Mouse (Mus musculus): ENCODE measurements around the gene Vars. TPM values are rescaled to one million over a fixed set of nuclear protein-coding genes. Genes with fewer than 3 reads are reported as not detected.

The Vars gene
- total and polyA plus RNA-seq, 3 experiments = 90.3 to 280 (median 277) TPM

DNA sequence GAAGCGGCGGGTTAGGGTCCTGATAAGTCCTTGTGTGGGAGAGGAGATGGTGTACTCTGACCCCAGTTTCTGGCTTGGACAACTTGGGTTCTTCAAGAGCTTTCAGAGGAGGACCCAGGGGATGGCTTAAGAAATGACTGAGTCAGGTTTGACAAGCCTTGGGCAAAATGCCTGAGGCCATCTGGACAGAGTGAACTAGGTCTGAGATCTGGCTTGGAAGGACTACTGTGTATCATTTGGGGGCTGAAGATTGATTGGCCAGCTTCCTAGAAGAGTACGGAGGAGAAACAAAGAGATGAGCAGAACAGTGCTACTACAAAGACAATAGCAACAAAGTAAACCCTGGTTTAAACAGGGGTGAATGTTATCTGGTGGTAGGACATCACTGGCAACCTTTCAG lies 62.7 kb downstream of the Vars start:
- dilution Hi-C loops (cut with MboI; ENCODE audit: extremely low pct_ligation_motif_present, extremely low pct_unique_long_range_greater_than_20kb, low sequenced_read_pairs) (no loop called here), in situ Hi-C loops (cut with MboI; ENCODE audit: low pct_ligation_motif_present, low pct_unique_long_range_greater_than_20kb, low sequenced_read_pairs) (no loop called here)
- Histone ChIP-seq H3K4me2 (ENCODE audit: insufficient read depth, low read depth, poor library complexity, severe bottlenecking) (no peak overlapping the region), H3K9me3 (replicated peaks; ENCODE audit: low read length) (no peaks in the 10 kb centered on the region), H3K27me3 (replicated peaks) (no peaks in the 10 kb centered on the region), H3K4me3 (replicated peaks in 1 of 3; ENCODE audit: low read depth in 2 of 3, low read length in 2 of 3, poor library complexity in 1 of 3) (no peak overlapping the region), H3K9ac (ENCODE audit: insufficient read depth, low read depth) (no peak overlapping the region), H3K4me1 (ENCODE audit: control insufficient read depth in 1 of 2, insufficient read depth in 2 of 2) (peaks cover under 1 to 2% of the 10 kb centered on the region in 2 experiments; a peak in 2 of 4 replicates), H3K27ac (ENCODE audit: insufficient read depth, low read depth) (no peak overlapping the region), H3K79me2 (replicated peaks; ENCODE audit: control insufficient read depth, extremely low read depth, insufficient read depth, poor library complexity, severe bottlenecking) (no peaks in the 10 kb centered on the region), H3K36me3 (replicated peaks in 1 of 2; ENCODE audit: control insufficient read depth in 1 of 2, insufficient read depth in 1 of 2, low read length in 1 of 2) (peaks cover 25 to 58% of the 10 kb centered on the region in 2 experiments)
- TF ChIP-seq IRF4 (IDR thresholded peaks at IDR 0.05; ENCODE audit: low read depth, low read length) (no peak), EP300 (IDR thresholded peaks at IDR 0.05; ENCODE audit: low read length) (no peak), USF1 (IDR thresholded peaks at IDR 0.05; ENCODE audit: low read depth, low read length) (no peak), CHD2 (IDR thresholded peaks at IDR 0.05; ENCODE audit: low read length) (no peak), ETS1 (conservative IDR thresholded peaks at IDR 0.05; ENCODE audit: low read depth, low read length) (no peak), BHLHE40 (IDR thresholded peaks at IDR 0.05; ENCODE audit: low read depth, low read length) (no peak), MAFK (IDR thresholded peaks at IDR 0.05; ENCODE audit: insufficient replicate concordance, low read length) (no peak), RCOR1 (conservative IDR thresholded peaks at IDR 0.05; ENCODE audit: low read depth, low read length) (no peak), PAX5 (IDR thresholded peaks at IDR 0.05; ENCODE audit: low read length) (no peak), MAX (IDR thresholded peaks at IDR 0.05; ENCODE audit: low read length) (no peak), ELF1 (IDR thresholded peaks at IDR 0.05; ENCODE audit: low read depth, low read length) (no peak), CHD1 (IDR thresholded peaks at IDR 0.05; ENCODE audit: low read depth, low read length) (no peak), ZNF384 (IDR thresholded peaks at IDR 0.05; ENCODE audit: low read depth, low read length) (no peak), ZKSCAN1 (IDR thresholded peaks at IDR 0.05; ENCODE audit: borderline replicate concordance, low read depth, low read length) (no peak)
- no peak for DNase-seq (ENCODE audit: extremely low read depth)

DNA sequence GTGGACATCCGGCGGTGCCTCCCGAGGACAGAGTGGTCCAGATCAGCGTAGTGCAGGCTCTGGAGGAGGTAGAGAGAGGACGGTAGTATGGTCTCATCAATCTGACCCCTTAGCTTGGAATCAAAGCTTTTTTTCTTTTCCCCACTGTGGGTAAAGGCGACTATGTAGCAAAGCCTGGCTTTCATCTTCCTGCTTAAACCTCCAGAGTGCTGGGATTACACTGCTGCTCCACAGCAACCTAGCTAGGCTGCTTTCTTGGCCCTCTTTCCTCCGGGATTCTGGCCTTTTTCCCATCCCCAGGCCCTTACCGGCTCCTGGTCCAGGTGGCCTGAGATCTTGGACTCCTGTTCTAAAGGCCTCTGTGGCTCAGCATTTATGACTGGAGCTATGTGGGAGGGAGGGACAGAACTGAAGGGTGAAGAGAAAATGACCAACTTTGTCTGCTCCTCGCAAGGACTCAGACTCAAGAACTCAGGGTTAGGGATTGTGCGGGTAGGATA lies 63.6 kb downstream of the Vars start:
- 0 out of 4 replicates have a peak, but pooled peaks cover 0 to 2% of the 10 kb centered on the region in 2 experiments for H3K4me1 ChIP-seq (ENCODE audit: control insufficient read depth in 1 of 2, insufficient read depth in 2 of 2)
- in situ Hi-C loops (cut with MboI; ENCODE audit: low pct_ligation_motif_present, low pct_unique_long_range_greater_than_20kb, low sequenced_read_pairs) = no loop called here

More for the DNA sequence above, 63.6 kb downstream of the Vars start:
- Histone ChIP-seq H3K9ac (ENCODE audit: insufficient read depth, low read depth) (no peak overlapping the region), H3K27me3 (replicated peaks) (no peaks in the 10 kb centered on the region), H3K9me3 (replicated peaks; ENCODE audit: low read length) (no peaks in the 10 kb centered on the region), H3K36me3 (replicated peaks in 1 of 2; ENCODE audit: control insufficient read depth in 1 of 2, insufficient read depth in 1 of 2, low read length in 1 of 2) (peaks cover 15 to 48% of the 10 kb centered on the region in 2 experiments), H3K79me2 (replicated peaks; ENCODE audit: control insufficient read depth, extremely low read depth, insufficient read depth, poor library complexity, severe bottlenecking) (no peaks in the 10 kb centered on the region), H3K4me3 (replicated peaks in 1 of 3; ENCODE audit: low read depth in 2 of 3, low read length in 2 of 3, poor library complexity in 1 of 3) (no peak overlapping the region), H3K27ac (ENCODE audit: insufficient read depth, low read depth) (no peak overlapping the region), H3K4me2 (ENCODE audit: insufficient read depth, low read depth, poor library complexity, severe bottlenecking) (no peak overlapping the region)
- TF ChIP-seq RAD21 (IDR thresholded peaks at IDR 0.05; ENCODE audit: low read depth, low read length) = no peak
- TF ChIP-seq MAFK (IDR thresholded peaks at IDR 0.05; ENCODE audit: insufficient replicate concordance, low read length) = no peak
- no peak for TF ChIP-seq MXI1 (IDR thresholded peaks at IDR 0.05; ENCODE audit: low read depth, low read length)
- no peak for TF ChIP-seq KAT2A (IDR thresholded peaks at IDR 0.05; ENCODE audit: insufficient replicate concordance, low read length)
- TF ChIP-seq NRF1 (IDR thresholded peaks at IDR 0.05; ENCODE audit: low read depth, low read length) = no peak
- TF ChIP-seq MYC (IDR thresholded peaks at IDR 0.05; ENCODE audit: low read depth, low read length) = no peak
- TF ChIP-seq E2F4 (IDR thresholded peaks at IDR 0.05; ENCODE audit: insufficient replicate concordance, low read depth, low read length) = no peak
- no peak for TF ChIP-seq JUN (IDR thresholded peaks at IDR 0.05; ENCODE audit: insufficient read depth, low read depth, low read length)
- TF ChIP-seq CHD2 (IDR thresholded peaks at IDR 0.05; ENCODE audit: low read length) = no peak
- no peak for TF ChIP-seq NELFE (IDR thresholded peaks at IDR 0.05; ENCODE audit: low read depth, low read length)
- no peak for TF ChIP-seq EP300 (IDR thresholded peaks at IDR 0.05; ENCODE audit: low read length)
- no peak for TF ChIP-seq BHLHE40 (IDR thresholded peaks at IDR 0.05; ENCODE audit: low read depth, low read length)
- no peak for TF ChIP-seq RCOR1 (conservative IDR thresholded peaks at IDR 0.05; ENCODE audit: low read depth, low read length)
- no peak for TF ChIP-seq PAX5 (IDR thresholded peaks at IDR 0.05; ENCODE audit: low read length)
- dilution Hi-C loops (cut with MboI; ENCODE audit: extremely low pct_ligation_motif_present, extremely low pct_unique_long_range_greater_than_20kb, low sequenced_read_pairs) = no loop called here
- DNase-seq (ENCODE audit: extremely low read depth) = no peak
